Mouse (Mus musculus) cerebellum, postnatal 25 days (tissue): ENCODE data around the gene Rcsd1.

Experiments used
- DNase-seq, 2 experiments: peaks; one replicate each; pipeline ENCODE4 v3.0.0; 2021; ENCODE audit warnings: mixed read lengths in 2 of 2

Rcsd1 gene

DNA sequence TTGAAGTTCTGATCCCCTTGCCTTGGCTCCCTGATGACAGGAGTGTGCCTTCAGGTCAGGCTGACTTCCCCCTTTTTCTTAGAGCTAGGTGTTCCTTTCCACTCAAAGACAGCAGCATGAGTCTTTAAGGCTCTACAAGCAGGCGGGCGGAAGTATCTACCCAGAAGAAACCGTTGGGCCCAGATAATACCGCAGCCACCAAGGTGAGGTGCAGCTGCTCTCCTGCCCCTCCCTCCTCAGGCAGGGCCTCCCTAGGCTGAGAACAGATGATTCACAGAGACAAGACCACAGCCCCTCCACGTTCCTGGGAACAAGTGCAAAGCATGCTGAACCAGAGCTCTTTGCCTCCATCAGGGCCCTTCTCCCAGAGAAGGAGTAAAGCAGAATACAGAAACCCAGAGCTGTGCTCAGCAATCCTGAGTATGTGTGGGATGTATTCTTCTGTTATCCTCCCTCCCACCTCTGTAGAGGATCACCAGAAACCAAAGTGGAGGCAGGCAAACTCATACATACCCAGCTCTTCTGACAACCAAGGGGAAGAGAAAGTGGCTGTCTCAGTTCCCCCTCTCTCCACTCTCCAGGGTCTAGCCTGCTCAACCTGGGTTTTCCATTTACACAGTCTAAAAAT, at the start of gene Rcsd1:
Rcsd1 (minus strand) TSS at position 129 of the 628 bp plus-strand sequence.
- DNase-seq: no peak

- no peak for DNase-seq
Measured at GRCm38 (mm10) chr1:165755194-165755593, 45.6 kb upstream of the Rcsd1 start.

DNA sequence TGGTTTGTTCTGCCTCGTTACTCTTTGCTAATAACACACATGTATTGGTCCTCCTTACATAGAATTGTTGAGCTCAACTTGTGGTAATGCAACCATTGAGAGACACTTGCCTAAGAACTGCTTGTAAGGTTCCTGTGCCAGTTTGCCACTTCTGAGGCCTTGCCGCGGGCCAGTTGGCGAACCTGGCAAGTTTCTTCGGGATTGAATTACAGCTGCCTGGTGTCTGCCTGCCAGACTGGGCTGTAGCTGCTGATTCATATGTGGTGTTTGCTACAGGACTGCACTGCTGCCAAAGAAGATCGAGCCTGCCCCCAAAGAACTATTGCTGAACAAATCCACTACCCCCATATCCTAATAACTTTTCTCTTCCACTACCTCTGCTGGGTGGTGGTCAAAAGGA, 44.6 kb upstream of the Rcsd1 start:
- no peak for DNase-seq

DNA sequence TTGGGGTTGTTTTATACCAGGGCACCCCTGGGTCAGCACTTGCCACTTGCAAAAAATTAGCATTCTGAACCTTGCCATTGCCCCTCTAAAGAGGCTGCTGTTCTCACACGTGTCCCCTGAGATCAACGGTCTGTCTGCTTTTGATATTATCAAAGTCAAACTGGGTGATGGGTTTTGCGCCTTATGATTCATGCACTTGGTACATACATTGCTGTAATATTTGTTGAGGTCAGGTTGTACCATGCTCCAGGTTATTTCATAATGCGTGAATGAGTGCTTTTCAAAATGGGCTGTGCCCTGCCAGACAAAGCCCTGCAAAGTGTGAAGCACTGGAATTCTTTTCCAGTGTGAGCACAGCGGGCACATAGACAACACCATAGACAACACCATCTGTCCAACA, 42.3 kb upstream of the Rcsd1 start:
- no peak for DNase-seq

GRCm38 (mm10) chr1:165751142-165751541, 41.6 kb upstream of the Rcsd1 start:
- no peak for DNase-seq

DNA sequence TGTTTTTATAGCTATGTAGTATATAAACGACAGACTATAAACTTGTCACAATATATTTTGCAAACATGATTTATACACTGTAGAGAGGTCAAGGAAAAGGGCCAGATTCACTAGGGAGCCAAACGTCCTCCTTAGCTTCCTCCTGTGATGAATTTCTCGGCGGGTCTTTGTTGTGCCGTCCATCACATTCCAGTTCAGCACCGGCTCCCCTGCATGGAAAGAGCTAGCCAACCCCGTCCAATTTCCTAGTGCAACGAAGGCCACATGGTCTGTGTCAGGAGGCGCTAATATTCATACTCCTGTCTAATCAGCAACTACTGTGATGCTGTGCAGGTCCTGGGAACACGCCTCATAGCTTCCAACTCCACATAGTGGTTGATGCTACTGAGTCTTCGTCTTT, 38.5 kb upstream of the Rcsd1 start:
- no peak for DNase-seq

DNA sequence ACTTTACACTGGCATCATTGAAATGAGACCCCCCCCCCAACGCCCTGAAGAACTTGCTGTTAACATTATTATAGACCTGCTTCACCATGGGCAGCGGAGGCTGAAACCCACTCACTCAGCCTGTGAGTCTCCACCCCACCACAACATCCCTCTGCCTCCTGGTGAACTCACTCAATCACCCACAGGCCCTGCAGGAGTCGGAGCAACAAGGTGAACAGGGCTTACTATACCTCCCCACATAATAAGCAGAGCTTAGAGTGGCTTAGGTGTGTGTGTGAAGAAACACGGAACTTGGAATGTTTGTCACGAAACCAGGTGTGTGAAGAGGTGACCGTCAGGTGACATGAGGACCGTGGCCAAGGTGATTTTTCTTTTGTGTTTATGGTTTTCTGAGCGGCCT, 32.4 kb upstream of the Rcsd1 start:
- DNase-seq: no peak

DNA sequence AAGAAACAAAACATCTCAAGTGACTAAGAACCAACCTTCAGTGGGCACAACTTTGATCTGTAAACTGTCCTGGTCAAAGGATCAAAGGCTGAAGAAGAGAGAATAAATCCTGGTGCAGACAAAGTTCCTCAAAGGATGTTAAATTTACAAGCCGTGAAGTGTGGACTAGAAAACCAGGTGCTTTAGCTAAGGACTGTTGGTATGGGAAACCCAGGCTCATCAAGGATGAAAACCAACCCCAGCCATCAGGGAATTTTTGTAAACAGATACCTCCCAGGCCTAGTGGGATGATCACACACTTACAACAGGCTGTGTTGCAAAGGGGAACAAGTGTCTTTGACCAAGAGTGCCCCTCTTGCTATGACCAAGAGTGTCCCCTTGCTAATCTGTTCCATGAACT, 29.4 kb upstream of the Rcsd1 start:
- DNase-seq: no peak

GRCm38 (mm10) chr1:165737867-165738266, 28.3 kb upstream of the Rcsd1 start:
- no peak for DNase-seq

DNA sequence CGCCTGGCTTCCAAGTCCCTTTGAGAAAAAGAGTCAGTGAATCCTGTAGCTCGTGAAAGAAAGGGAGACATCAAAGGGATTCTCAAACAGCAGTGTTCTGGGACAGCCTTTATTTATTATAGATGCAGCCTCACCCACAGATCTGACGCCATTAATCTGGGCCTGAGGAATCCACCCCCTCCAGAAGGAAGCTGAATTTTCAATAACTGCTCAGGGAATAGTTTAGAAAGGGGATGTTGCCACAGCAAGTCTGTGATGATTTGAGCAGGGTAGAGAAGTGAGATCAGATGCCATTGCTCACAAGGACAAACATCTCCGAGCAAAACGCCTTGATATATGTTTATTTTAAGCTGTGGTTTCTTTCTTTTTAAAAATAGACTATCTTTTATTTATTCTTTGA, 27.9 kb upstream of the Rcsd1 start:
- no peak for DNase-seq

GRCm38 (mm10) chr1:165735826-165736818, 26.6 kb upstream of the Rcsd1 start:
- DNase-seq: peak; percentile 82 to 91

GRCm38 (mm10) chr1:165734840-165735239, 25.3 kb upstream of the Rcsd1 start:
- DNase-seq: no peak

DNA sequence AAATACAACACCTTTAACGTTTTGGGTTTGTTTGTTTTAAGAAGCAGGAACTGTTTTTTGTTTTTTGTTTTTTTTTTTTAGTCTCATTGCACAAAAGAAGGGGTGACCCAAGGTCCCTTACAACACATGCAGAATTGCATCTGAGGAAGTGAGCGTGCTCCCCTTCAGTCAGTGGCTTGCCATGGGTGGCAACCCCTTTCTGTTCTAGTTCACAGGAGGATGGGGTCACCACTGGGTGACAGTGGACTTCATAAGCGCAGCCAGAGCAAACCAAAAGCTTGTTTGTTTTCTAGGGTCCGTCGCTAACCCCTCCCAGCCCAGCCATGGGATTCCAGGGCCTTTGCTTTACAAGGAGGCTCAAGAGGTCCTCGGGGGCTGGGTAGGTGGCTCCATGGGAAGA, 22.0 kb upstream of the Rcsd1 start:
- DNase-seq: no peak

DNA sequence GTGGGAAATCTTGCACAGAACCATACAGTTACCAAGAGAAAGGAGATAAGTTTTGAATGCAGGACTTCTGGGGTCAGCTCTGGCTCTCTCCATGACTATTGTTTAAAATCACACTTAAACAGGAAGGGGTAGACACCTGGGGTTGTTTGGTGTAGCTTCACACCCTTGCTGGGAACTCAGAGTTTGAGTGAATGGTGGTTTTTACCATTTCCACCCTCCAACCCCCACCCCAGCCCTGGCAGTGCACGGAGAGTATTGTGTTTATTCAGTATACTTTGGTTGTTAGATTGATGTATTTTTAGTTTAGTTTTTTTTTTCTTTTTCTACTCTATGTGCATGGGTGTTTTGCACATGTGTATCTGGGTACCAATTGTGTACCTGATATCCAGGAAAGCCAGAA, 20.6 kb upstream of the Rcsd1 start:
- no peak for DNase-seq

DNA sequence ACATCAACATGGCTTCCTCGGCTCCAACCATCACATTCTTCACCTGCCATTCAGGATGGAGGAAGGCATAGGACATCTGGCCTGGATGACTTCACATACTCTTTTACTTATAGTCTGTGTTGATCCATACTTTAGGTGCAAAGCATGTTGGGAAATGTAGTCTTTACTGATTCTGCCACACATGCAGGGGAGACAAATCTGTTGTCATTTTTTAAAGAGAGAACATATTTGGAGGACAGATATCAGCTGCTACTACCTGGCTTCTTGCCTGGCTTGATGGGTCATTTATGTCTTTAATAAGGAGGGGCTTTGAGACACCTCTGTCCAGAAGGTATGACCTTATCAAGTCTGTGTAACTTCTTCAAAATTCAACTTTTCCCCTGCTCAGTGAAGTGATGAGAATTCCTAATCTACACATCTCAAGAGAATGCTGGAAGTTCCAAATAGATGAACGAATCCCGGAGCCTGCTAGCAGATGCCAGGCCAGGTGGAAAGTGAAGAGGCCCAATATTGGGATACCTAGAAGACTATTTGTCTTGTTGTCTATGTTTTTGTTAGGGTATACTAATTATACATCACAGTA, 18.6 kb upstream of the Rcsd1 start:
- DNase-seq: no peak

- no peak for DNase-seq
Measured at GRCm38 (mm10) chr1:165726986-165727385, 17.4 kb upstream of the Rcsd1 start.

DNA sequence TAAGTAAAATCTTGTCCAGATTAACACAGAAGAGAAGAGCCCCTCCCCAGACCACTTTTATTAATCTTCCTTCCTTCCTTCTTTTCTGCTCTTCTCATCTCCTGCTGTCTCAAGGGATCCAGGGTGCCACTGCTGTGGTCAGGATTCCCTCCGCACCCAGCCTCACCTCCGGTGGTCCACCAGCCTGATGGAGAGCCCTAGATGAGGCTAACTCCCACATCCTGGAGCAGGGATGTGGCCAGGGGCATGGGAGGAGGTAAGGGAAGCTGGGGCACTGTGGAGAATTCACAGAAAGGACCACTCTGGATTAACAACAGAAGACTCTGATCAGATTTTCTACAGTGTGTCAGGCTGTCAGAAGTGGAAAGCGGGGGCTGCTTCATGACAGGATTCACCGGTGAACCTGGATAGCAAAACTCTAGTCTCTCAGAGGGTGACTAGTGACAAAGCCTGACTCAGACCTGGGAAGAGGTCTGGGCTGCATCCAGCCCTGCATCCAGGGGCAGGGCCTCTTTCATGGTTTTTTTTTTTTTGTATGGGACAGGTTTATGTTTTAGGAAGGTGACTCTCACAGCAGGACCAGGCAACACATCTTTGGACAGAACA, 15.6 kb upstream of the Rcsd1 start:
- no peak for DNase-seq

DNA sequence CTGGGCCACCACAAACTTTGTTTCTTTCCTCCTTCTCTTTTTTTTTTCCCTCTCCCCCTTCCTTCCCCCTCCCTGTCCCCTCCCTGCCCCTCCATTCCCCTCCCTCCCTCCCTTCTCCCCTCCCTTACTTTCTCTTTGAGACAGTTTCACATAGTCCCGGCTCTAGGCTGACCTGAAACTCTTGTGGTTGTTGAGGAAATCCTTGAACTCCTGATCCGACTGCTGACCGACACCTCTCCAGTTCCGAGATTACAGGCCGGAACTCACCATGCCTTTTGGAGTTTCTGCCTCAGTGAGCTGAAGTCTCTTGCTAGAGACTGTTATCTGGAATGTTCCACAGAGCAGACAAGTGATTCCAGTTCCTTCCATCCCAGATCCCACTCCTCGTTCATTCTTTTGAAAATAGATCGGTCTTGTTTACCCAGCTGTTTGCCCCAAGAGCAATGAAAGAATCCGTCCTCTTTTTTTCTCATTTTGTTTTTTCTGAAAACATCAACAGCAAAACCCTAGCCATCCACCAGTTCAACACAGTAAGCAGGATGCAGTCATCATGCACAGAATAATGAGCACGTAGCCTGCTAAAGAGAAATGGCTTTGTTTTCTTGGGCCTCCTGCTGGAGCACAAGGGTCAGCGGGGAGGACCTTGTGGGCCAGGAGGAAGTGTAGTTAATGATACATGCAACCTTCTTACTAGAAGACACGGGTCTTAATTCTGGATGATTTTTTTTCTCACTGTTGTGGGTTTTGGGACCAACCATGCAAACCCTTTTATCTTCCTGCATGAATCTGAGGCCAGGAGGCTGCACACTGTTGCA, 14.9 kb upstream of the Rcsd1 start:
- DNase-seq: no peak

GRCm38 (mm10) chr1:165722531-165723123, 13.1 kb upstream of the Rcsd1 start:
- DNase-seq: no peak

- no peak for DNase-seq
Measured at GRCm38 (mm10) chr1:165718543-165719105, 9.1 kb upstream of the Rcsd1 start.

- no peak for DNase-seq
Measured at GRCm38 (mm10) chr1:165717711-165718542, 8.4 kb upstream of the Rcsd1 start.
